Mouse (Mus musculus): ENCODE data around the gene Pank1.

Gene Pank1

DNA sequence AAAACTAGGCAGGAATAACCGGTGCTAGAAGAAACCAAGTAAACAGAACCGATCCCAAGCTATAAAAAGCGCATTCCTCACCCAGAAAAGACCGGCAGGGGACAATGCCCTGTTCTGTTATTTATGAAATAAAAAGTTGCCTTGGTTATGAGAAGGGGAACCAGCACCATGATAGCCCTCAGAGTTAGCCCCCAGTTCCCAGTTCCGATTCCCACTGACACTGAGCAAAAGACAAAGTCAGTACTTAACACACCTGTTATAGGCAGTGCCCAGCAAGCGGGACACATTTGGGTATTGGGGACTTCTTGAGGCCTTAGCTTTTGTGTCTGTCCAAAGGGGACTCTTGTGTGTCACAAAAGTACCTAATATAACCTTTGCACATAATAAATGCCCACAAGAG, 369 bp upstream of the Pank1 start:
- ATAC-seq (ENCODE audit: low TSS enrichment): no peak

DNA sequence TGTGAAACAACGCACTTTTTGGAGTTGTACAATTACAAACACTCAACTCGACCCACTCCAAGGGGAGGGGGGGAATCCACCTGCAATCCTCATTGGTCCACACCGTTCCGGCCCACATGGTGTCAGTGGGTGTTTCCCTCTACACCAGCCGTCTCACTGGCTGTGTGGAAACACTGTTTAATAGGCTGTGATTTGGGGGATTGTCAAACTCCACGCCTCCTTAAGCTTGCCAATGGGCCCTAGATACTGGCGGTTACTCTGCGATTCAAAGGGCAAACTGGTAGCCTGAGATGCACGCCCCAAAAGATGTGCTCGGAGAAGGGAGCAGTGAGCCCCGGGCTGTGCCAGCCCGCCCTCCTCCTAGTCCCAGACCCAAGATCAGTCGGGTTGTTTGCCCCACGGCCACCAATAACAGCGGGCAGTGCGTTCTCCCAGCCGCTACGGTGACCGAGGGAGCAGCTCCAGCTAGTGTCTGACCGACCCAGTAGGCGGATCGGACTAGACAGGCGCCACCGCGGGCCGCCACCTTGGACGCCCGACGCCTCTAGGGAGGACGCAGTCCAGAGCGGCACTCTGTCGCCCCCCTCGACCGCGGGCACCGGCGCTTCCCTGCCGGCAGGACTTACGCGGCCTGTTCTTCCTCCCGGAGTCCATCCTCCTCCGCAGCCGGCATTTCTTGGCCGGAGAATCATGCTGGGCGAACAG, 1.2 kb downstream of the Pank1 start:
- peak; percentile 77 for ATAC-seq (ENCODE audit: low TSS enrichment)

DNA sequence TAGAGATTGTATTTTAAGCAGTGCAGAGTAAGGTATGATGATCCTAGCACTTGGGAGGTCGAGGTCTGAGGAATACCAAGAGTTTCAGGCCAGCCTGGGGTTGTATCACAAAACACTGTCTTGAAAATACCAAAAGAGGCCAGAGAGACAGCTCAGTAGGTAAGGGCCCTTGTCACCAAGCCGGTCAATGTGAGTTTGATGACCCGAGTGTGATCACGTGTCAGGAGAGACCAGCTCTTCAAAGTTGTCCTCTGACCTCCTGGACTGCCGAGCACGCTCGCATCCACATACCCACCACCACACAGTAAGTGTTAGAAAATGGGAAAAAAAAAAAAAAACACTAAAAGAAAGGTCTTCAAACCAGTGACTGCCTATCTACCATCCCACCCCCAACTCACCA, 2.6 kb downstream of the Pank1 start:
- ATAC-seq (ENCODE audit: low TSS enrichment): no peak

DNA sequence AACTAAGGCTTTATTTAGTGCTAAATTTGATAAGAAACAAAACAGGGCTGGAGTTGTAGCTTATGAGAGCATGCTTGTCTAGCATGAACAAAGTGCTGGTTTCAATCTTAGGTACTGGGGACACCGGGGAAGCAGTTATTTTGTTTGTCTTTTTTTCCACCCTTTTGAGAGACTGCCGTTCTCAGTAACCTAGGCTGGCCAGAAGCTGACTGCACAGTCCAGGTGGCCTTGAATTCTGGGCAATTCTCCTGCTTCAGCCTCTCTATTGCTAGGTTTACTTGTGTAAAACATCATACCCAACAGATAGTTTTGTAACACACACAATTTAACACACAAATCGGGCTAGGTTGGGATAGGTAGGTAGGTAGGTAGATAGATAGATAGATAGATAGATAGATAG, 9.9 kb downstream of the Pank1 start:
- no peak for ATAC-seq (ENCODE audit: low TSS enrichment)

DNA sequence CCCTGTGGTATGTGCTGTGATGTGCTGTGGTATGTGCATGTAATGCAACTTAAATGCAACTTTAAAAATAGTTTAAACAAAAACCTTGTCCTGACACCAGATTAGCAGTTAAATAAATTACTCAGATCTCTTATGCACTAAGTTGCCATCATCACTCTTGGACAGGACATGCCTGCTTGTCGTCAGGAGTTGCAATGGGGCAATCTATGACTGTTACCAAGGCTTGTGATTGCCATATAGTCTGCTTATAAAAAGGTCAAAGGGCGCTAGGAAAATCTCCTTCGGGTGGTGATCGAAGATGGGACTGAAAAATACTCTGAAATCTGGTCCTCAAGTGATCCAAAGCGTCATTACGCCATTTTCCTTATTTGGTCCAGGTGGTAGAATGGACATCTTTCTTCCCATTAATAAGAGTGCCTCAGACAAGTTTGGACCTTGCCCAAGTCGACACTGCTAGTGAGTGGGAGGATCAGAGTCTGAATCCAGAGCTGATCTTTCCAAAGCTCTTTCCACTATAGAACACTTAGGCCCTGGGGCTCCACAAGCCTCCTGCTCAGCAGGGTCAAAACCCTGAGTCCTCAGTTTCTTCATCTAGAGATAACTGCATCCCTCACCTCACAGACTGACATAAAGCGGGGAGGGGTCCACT, 11.0 kb downstream of the Pank1 start:
- ATAC-seq (ENCODE audit: low TSS enrichment): no peak

DNA sequence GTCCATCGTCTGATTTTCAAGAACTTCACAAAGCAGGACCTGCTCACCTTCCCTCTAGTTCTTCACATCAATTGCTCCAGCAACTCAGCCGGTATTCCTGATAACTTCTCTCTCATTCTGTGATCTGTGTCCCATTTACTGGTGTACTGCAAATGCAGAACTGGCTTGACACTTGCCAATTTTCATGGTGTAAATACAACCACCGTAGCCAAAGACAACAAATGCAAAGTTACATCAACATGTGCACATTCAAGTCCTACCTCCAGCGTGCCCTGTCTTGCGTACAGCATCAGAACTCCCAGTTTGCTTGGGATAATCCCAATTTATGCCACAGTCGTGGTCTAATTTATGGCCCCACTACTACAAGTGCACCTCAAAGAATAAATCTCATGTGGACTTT, 15.5 kb downstream of the Pank1 start:
- no peak for ATAC-seq (ENCODE audit: low TSS enrichment)

DNA sequence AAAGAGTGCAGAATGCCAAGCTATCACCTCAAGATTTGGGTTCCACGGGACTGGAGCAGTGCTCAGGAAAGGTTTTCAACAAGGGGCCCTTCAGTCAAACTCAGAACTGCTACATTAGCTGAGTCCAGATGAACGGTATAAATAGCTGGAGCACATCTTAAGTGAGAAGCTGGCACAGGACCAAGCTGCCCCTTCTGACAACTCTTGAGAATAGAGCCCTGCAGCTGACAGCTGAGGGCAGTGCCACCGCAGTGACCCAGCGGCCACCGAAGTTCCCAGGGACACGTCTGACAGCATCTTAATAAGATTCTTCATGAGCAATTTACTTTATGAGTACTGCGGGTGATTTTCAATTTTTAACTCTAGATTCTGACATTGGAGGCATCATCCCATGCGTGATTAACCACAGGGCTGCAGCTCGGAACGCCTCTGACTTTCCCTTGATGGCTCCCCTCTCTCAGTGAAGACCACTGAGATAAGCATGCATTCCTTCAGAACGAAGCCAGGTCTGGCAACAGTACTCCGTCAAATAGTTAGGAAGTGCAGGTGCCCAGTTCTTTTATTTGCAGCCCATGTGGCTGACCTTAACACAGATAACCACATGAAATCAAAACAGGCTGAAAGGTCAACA, 23.1 kb downstream of the Pank1 start:
- ATAC-seq (ENCODE audit: low TSS enrichment): no peak

DNA sequence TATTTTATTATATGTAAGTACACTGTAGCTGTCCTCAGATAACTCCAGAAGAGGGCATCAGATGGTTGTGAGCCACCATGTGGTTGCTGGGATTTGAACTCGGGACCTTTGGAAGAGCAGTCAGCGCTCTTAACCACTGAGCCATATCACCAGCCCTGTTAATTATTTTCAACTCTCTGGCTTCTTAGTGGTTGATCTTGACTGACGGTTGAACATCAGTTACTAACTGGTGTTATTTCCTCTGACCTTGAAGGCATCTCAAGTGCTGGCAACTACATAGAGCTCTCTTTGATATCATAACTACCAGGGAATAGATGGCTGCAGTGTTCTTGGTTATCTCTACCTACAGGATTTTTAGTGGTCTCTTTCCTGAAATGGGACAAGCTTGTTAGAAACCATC, 28.1 kb downstream of the Pank1 start:
- no peak for ATAC-seq (ENCODE audit: low TSS enrichment)

DNA sequence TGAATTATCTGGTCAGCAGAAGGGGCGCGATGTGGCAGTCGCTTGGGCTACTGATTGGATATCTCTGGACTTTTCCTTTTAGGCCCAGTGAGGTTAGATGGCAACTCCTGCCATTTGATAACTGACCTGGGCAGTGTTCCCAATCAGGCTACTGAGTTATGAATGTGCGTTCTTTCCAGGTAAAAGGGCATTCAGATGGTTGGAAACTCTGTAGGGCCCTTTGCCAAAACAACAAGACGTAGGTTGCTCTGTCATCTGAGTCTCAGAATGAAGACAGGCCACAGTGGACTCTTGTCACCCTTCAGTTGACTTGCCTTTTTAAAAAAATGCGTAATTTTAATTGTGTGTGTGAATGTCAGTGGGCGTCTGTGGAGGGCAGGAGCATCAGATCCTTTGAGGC, 29.8 kb downstream of the Pank1 start:
- ATAC-seq (ENCODE audit: low TSS enrichment): no peak

DNA sequence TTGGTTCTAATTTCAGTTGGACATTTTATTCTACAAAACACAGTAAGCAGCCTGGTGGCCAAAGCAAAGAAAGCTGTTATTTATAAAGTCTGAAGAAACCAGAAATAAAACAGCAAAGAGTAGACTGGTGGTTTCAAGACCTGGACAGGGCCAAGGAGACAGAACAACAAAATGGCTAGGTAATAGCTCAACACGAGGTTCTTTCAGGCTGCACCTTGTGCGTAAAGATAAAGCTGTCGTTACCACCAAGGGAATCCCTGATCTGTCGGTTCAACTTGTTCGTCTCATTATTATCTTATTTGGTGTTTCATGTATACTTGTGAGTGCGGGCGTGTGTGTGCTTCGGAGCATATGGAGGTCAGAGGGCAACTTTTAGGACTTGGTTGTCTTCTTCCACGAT, 31.1 kb downstream of the Pank1 start:
- ATAC-seq (ENCODE audit: low TSS enrichment): no peak

DNA sequence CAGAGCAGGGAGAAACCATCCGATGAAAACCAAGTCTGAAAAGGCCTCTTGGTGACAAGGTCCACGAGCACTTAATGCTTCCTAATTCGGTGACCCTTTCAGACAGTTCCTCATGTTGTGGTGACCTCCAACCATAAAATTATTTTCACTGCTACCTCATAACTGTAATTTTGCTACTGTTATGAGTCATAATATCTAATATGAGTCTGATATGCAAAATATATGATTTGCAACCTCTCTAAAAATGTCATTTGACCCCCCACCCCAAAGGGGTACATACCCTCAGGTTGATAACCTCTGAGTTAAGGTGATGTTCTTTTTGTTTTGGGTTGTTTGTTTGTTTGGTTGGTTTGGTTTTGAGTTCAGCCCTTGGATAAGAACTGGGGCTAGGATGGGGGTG, 32.2 kb downstream of the Pank1 start:
- no peak for ATAC-seq (ENCODE audit: low TSS enrichment)

DNA sequence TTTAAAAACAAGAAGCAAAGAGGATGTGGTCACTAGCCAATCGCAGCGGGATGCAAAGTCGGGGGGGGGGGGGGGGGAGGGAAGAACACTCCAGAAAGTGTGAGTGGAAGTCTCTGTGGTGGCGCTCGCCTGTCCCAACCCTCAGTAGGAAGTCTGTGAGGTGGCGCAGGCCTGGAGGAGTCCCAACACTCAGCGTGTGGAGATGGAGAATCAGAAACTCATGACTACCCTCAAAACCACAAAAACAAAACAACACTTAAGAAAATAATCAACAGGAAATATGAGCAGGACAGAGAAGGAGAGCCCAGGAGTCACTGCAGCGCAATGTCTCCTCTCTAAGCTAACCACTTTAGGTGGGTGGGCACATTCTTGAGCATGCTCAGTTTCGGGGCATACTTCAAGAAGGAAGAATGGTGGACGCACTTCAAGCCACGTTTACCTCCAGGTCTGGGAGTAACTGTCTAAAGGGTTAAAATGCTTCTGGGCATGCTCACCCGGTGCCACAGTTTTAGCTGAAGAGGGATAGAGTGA, 32.7 kb downstream of the Pank1 start:
- no peak for ATAC-seq (ENCODE audit: low TSS enrichment)

DNA sequence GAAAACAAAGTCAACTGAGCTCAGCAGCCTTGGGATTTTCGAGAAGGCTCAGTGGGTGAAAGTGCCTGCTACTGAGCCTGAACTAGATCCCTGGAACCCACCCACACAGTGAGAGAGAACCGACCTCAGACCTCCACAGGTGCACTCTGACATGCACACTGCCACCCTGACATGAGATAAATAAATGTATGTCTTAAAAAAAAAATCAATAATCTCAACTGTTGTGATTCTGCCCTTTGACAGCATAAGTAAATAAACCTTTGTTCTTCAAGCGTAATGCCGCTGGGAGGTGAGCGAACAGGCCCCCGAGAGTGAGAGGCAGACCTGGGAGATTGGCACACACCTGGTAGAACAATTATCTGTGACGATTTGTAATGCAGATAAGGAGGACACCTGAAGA, 33.2 kb downstream of the Pank1 start:
- no peak for ATAC-seq (ENCODE audit: low TSS enrichment)

DNA sequence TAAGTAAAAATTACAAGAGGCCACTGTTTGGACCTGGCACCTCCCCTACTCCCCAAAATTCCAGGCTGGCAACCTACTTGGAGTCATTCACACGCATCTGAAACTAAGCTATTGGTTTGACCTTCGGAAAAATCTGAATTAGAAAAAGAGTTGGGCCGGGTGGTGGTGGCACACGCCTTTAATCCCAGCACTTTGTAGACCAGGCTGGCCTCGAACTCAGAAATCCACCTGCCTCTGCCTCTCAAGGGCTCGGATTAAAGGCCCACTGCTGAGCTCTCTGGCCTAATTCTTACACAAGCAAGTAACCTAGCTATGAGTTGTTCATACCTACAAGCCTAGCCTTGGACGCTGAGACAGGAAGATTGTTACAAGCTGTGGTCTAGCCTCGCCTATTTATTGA, 33.9 kb downstream of the Pank1 start:
- ATAC-seq (ENCODE audit: low TSS enrichment): no peak

DNA sequence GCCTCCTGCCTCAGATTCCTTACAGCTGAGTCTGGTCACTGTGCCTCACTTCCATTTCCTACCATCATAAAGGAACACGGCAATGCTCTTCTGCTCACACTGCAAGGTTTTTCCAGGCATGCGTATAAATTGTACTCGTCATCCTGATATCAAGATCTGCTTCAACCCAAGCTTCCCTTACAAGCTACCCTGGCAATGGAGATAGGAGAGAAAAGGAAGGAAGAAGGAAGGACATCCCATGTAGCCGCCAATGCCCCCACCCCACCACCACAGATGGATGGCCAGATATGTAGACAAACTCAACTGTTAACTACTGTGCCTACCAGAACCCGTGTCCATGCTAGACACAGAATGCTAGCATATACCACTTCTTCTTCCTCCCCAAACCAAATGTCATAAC, 34.5 kb downstream of the Pank1 start:
- ATAC-seq (ENCODE audit: low TSS enrichment): no peak

DNA sequence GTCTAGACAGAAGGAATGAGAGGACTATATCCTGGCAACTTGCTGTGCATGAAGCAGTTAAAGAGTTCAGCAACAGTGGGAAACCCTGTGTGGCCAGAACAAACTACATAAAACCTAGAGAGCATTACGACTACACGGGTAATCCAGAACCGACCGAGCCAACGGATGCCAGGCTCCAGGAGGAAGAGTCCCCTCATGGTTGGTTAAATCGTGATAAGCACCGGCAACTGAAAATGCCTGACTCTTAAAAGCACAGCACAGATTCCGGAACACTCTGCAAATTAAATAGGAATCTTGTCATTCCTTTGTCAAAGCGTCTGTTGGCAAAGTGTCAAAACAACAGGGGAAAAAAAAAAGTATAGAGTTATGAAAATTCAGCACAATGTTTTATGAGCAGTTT, 35.2 kb downstream of the Pank1 start:
- peak; percentile 51 for ATAC-seq (ENCODE audit: low TSS enrichment)

DNA sequence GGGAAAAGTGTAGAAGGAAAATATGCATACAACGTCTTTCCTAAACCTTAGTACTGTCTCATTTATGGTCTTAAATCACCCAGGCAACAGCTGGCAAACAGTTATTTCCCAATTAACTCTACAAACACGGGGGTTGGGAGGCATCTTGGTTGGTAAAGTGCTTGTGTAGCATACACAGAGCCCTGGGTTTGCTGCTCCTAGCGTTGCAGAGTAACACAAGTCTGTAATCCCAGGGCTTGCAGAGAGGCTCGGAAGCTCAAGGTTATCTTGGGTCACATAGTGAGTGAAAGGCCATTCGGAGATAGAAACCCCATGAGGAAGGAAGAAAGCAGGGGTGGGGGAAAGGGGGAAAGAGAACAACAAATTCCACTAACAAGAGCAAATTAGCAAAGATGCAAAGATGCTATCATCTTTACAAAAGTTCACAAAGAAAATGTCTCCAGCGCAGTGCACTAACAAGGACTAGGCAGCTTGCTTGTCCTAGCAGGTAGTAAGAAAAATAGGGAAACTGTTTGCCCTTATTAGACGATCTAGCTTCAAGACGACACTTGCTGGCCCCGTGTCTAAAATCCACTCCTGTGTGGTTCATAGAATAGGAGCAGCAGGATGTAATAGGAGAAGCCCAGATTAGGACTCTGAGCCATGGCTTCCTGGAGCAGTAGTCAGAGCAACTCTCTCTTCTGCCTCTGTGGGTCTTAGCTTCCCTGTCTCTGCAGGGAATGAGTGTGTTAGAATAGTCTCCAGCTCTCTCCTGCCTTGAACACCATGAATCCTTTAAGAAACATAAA, 37.3 kb downstream of the Pank1 start:
- peak; percentile 26; the same call in 1 of the 2 replicates for ATAC-seq (ENCODE audit: low TSS enrichment)

DNA sequence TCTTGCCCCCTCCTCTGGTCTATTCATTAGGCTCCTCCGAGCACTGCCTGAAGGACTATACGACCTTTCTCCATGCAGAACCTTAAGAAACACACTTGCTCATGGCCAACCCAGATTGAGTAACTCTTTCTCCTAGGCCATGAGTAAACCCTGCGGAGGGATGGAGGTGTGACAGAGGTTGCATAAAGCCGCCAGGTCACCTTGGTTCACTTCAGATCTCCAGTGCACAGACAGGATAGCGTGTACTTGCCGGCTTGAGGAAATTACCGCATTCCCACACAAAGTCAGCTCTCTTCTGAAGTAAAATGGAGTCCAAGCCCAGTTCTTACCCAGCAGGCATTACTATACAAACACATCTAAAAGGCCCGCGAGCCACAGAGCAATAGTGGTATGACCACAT, 40.6 kb downstream of the Pank1 start:
- no peak for ATAC-seq (ENCODE audit: low TSS enrichment)

DNA sequence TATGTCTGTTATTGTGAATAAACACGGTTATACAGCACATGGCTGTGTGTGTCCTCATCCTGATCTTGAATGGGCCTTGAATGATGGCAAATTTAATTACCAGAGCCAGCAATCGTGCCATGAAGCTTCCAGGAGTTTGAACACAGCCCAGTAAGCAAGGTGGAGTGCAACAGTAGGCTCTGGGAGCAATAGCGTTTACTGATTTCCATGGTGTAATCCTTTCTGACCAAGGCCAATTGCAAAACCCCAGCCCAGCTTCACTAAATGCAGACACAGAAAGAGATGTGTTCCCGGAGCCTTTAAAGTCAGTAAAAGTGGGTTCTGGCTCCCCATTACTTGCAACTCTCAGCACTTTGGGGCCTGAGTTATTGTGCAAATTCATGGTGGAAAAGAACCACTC, 47.6 kb downstream of the Pank1 start:
- no peak for ATAC-seq (ENCODE audit: low TSS enrichment)

DNA sequence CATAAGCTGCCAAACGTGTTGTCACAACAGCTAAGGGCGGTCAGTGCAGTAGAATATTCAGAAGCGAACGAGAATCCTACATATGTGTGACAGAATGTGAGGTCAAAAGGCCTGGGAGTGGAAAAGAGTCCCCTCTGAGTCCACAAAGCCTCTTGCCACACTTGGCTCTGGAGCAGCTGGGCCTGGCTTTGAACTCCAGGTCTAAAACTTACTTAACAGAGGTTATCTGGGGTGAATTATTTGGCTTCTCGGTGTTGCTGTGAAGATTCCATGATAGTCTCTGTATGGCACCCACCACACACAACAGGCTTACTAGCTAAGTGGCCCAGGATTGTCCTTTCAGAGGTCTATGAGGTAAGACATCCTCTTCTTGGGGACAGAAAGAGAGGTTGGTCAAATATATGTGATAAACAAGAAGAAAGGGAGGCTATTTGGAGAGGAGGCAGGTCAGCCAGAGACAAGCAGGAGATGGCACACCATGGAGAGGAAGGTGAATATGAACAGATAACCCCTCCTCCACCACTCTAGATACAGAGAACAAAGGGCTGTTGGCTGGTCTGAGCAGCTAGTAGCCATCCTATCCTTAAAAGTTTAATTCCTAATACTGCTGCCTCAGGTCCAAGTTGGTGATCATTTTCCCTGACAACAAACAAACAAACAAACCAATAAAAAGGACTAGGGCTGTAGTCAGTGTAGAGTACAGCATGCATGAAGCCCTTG, 51.2 kb downstream of the Pank1 start:
- no peak for ATAC-seq (ENCODE audit: low TSS enrichment)

DNA sequence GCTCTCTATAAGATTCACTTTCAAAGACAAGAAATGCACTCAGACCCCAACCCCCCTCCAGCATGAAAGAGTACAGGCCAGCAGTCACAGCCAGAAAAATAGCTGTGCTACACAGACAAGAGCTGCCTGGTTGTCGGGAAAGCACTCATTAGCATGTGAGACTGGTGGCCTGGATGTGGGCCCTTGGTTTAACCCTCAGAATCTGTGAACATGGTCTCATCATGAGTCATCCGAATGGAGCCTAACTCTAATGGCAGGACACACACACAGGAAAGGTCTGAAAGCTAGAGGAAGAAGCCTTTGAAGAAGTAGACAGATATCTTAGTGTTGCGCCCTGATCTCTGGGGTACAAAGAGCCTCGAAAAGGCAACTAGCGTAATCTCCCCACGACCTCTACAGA, 51.8 kb downstream of the Pank1 start:
- no peak for ATAC-seq (ENCODE audit: low TSS enrichment)
